Mouse (Mus musculus) cerebellum, adult 2 months (tissue): ENCODE results near the gene Hectd2. TPM values are rescaled to one million over a fixed set of nuclear protein-coding genes. Genes with fewer than 3 reads are reported as not detected.

Experiments
- DNase-seq, 2 experiments: peaks; one replicate each; pipeline ENCODE4 v3.0.0; 2021
- H3K27ac ChIP-seq: fragments of 200-500 bp; 2 replicates; pipeline ENCODE4 v1.5.1; 2012; ENCODE audit warnings: low read length, control low read depth, inconsistent platforms; ENCODE audit not compliant: insufficient read depth
- H3K27me3 ChIP-seq: fragments of 200-500 bp; 2 replicates; pipeline ENCODE4 v1.6.1; 2012; ENCODE audit warnings: inconsistent platforms, mild to moderate bottlenecking, low read length, moderate library complexity; ENCODE audit not compliant: control insufficient read depth, insufficient read depth
- H3K4me1 ChIP-seq: fragments of 200-500 bp; 2 replicates; pipeline ENCODE4 v1.6.1; 2011; ENCODE audit warnings: low read length; ENCODE audit not compliant: control insufficient read depth, insufficient read depth
- H3K4me3 ChIP-seq: fragments of 200-500 bp; replicated peaks from 2 replicates; pipeline ENCODE3; 2011; ENCODE audit warnings: mild to moderate bottlenecking, low read depth, low read length, control low read depth; ENCODE audit not compliant: insufficient read depth
- CTCF ChIP-seq: fragments of 200-500 bp; IDR thresholded peaks from 2 replicates; pipeline ENCODE4 v1.5.1; 2011; ENCODE audit warnings: low read depth, mild to moderate bottlenecking, control low read depth, low read length, moderate library complexity, borderline replicate concordance; ENCODE audit not compliant: insufficient read depth
- POLR2A ChIP-seq: fragments of 200-500 bp; IDR thresholded peaks from 2 replicates; pipeline ENCODE4 v1.6.1; 2011; ENCODE audit warnings: low read length, control low read depth, borderline replicate concordance; ENCODE audit not compliant: insufficient read depth
- WGBS: fragments of 180-500 bp; shearing (Covaris S2); methylation state at CpG from one replicate; pipeline ENCODE4 v1.1.7; 2018; 5-methylcytosine and 5-hydroxymethylcytosine counted together
- polyA plus RNA-seq: library from polyadenylated mRNA; depleted of rRNA; stranded (reverse); fragments of >200 nt; gene quantifications from 2 replicates; pipeline ENCODE4 v1.2.3, GENCODE M21; 2012; rRNA removed

The Hectd2 gene
- polyA plus RNA-seq, 1 experiment: 8.6 TPM

DNA sequence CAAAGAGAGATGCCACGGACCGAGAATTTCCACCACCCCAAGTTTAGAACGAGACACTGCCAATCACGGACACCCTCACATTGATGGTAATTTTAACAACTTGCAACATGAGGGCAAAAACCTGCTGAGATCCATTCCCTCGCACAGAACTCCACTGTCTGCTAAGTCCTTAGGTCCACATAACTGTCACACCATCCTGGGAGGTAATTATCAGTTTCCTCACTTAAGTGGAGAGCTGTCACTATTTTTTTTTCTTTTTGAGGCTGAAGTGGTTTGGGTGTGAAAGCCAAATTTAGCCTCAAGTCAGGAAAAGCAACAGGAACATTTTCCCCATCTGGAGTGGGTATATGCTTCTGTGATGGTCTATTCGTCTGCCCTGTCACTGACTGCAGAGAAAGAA is 110.0 kb downstream of the Hectd2 start:
- Histone ChIP-seq H3K4me1 (no peaks in the 10 kb centered on the region), H3K27ac (no peak overlapping the region), H3K4me3 (no peak overlapping the region), H3K27me3 (no peaks in the 10 kb centered on the region)
- no peak for DNase-seq
- WGBS: 73% methylated on average over 6 of the region's 6 CpGs
- TF ChIP-seq CTCF (no peak), POLR2A (no peak)

DNA sequence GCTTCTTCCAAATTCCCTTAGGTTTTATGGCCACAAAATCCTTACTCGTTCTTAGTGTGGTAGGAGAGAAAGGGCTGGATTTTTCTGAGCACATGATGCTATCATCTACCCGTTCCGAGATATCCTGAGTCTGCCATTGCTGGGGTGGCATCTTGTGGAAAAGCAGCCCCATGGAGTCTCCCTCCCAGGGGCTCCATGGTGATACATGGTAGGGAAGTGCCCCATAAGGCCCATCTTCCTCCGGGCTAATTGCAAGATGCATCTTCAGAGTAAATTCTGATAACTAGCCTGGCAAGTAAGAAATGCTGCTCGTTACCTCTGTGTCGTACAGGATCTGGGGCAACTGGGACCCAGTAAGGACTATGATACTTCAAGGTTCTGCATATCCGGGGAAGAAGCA is 110.8 kb downstream of the Hectd2 start:
- WGBS: 94% methylated on average over 7 of the region's 7 CpGs
- DNase-seq: no peak
- H3K4me3 ChIP-seq: no peak overlapping the region
- H3K27me3 ChIP-seq: no peaks in the 10 kb centered on the region
- H3K4me1 ChIP-seq: no peaks in the 10 kb centered on the region
- TF ChIP-seq CTCF (no peak), POLR2A (no peak)
- H3K27ac ChIP-seq: no peak overlapping the region

DNA sequence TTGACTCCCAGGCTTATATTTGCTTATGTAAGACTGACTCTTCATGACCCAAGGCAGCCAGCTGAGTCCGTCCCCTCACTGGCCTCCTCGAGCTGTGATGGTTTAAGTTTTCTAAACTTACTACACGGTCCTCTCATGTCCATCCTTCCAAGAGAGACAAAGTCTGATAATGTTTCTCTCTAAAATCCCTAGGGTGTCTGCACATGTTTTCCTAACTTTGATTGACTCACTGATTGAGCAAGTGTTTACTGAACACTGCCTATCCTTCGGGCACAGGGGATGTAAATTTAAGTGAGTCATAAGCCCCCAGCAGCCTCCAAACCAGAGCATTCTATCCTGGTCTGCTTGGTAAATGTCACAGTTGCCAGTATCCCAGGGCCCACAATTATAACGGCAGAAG is 111.2 kb downstream of the Hectd2 start:
- Histone ChIP-seq H3K4me3 (no peak overlapping the region), H3K27me3 (no peaks in the 10 kb centered on the region), H3K4me1 (no peaks in the 10 kb centered on the region), H3K27ac (no peak overlapping the region)
- no peak for TF ChIP-seq POLR2A
- no peak for TF ChIP-seq CTCF
- DNase-seq: no peak
- 71% methylated on average over 5 of the region's 5 CpGs for WGBS

DNA sequence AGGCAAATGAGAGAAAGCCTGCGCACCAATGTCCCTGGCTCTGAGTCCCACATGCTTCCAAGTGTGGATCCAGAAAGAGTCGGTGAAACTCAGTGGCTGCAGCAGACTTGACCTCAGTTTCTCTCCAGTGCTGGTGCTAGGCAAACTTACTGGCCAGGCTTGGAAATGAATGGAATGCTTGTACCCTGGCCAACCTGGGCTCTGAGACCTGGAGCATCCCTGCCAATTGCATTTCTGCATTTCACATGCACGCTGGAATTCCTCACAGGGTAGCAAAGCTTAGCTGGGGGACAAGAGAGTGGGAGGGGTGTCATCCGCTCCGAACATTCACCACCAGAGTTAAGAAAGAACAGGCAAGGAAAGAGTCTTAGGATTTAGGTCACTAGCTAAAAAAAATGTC is 112.0 kb downstream of the Hectd2 start:
- TF ChIP-seq POLR2A: no peak
- TF ChIP-seq CTCF: no peak
- no peak overlapping the region for H3K4me3 ChIP-seq
- H3K27ac ChIP-seq: no peak overlapping the region
- no peaks in the 10 kb centered on the region for H3K4me1 ChIP-seq
- DNase-seq: no peak
- H3K27me3 ChIP-seq: no peaks in the 10 kb centered on the region
- 67% methylated on average over 5 of the region's 5 CpGs for WGBS

DNA sequence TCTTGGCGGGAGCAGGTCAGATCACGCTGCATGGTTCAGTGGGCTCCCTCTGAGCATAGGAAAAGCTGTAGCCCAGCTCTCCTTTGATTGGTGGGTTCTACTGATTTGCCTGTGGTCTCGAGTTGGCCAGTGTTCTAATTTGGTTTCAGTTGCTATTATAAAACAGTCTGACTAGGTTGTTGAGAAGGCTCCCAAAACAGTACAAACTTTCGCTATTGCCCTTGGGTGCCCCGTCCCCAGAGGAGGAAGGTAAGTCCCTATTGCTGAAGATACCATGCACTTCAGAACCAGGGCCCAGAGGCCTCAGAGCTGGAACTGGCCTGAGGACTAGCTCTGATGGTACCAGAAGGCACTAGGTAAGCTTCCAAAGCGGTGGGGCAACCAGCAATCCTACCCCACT is 112.9 kb downstream of the Hectd2 start:
- TF ChIP-seq POLR2A: no peak
- no peak for TF ChIP-seq CTCF
- no peak for DNase-seq
- no peak overlapping the region for H3K27ac ChIP-seq
- no peak overlapping the region for H3K4me3 ChIP-seq
- 92% methylated on average over 6 of the region's 6 CpGs for WGBS
- H3K27me3 ChIP-seq: no peaks in the 10 kb centered on the region
- no peaks in the 10 kb centered on the region for H3K4me1 ChIP-seq

DNA sequence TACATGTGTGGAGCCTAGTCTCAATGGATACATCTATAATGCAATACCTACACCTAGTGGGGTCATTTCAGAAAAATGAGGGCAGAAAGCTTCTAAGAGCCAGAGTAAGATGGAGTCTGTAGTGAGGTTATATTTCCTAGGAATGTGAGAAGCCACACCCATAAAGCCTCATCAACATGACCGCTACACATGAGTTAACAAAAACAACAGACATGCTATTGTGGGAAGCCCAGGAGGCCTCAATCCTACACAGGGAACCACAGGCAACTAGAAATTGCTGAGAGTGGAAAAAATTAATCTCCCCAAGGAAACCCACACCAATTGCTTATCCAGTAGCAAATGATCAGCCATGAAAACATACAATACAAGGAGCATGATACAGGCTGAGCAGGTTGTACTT is 113.7 kb downstream of the Hectd2 start:
- no peaks in the 10 kb centered on the region for H3K4me1 ChIP-seq
- H3K4me3 ChIP-seq: no peak overlapping the region
- no peaks in the 10 kb centered on the region for H3K27me3 ChIP-seq
- 95% methylated on average over 1 of the region's 1 CpGs for WGBS
- DNase-seq: no peak
- no peak overlapping the region for H3K27ac ChIP-seq
- TF ChIP-seq POLR2A: no peak
- no peak for TF ChIP-seq CTCF

DNA sequence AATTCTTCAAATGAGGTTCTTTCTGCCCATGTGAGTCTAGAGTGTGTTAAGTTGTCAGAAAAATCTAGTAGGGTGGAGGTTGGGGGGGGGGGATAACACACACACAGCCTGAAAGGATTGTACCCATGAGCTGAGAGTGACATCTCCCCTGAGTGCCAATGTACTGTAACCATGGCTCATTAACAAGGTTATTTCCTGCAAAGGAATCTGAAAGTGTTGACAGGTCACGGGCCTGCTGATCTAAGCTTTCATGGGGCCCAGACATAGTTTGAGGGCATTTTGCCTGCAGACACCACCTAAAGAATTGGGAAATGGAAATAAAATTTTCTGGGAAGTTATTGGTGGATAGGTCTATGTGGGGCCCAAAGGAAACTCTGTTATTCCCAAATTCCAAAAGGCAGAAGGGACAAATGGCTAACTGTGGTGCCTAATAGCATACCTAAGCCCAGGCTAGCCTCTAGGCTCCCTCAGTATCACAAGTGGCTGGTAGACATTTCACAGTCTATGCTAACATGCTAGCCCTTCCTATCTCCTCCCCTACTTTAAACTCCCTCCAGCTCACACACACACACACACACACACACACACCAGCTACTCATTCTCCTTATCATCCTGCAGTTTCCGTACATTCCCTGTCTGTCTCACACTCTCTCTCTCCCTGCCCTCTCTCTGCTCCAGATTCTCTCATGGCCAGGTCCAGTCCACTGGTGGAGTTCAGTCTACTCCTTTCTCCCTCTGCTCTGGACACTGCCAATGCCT is 114.6 kb downstream of the Hectd2 start:
- 87% methylated on average over 2 of the region's 2 CpGs for WGBS
- H3K27me3 ChIP-seq: no peaks in the 10 kb centered on the region
- no peaks in the 10 kb centered on the region for H3K4me1 ChIP-seq
- no peak overlapping the region for H3K27ac ChIP-seq
- DNase-seq: no peak
- no peak overlapping the region for H3K4me3 ChIP-seq
- TF ChIP-seq POLR2A: no peak
- no peak for TF ChIP-seq CTCF

DNA sequence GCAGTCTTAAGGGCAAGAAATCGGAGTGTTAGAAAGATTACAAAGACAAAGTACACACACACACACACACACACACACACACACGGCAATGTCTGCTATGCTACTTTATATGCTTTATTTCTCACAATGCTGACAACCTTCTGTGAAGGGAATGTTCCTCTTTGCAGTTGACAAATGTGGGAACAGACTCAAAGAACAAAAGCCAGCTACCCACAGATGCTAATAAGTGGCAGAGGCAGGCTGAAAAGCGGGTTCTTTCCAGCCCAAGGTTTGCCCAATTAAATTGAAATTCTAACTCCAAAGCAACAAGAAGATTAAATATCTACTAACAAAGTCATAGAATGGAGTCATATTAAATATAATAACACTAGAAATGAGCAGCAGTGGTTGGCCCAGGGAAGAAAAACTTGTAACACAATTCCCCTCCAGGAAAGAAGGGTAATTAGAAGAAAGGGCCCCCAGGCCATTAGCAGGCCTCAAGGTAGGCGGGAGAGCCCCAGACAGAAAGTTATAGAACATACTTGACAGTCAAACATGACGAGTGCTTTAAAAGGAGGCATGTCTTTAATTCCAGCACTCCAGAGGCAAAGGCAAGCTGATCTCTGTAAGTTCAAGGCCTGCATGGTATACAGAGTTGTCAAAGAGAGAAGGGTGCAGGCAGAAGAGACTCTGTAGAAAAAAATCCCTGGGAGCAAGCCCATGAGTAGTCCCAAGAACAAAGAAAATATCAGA is 115.4 kb downstream of the Hectd2 start:
- H3K4me1 ChIP-seq: no peaks in the 10 kb centered on the region
- no peak overlapping the region for H3K4me3 ChIP-seq
- WGBS: 61% methylated on average over 5 of the region's 5 CpGs
- no peak overlapping the region for H3K27ac ChIP-seq
- TF ChIP-seq POLR2A: no peak
- no peak for TF ChIP-seq CTCF
- no peak for DNase-seq
- no peaks in the 10 kb centered on the region for H3K27me3 ChIP-seq

Other genes starting within 250 kb of the Hectd2 start
- 11.5 and 12.3 TPM in 2 replicates for gene Pcgf5, start 206.3 kb upstream of the Hectd2 start, polyA plus RNA-seq
- gene Ppp1r3c, start 182.0 kb downstream of the Hectd2 start, polyA plus RNA-seq: 24.5 and 26.9 TPM in 2 replicates